Mouse (Mus musculus) effector memory CD4-positive, alpha-beta T cell, adult 7 months (primary cell): ENCODE measurements around the gene Cdk8. TPM values are rescaled to one million over a fixed set of nuclear protein-coding genes. Genes with fewer than 3 reads are reported as not detected.

Experiments
- polyA plus RNA-seq: library from polyadenylated mRNA; unstranded; fragments of 100-300 nt; shearing (Covaris generic); gene quantifications from one replicate; pipeline ENCODE4 v1.2.1, GENCODE M21; 2017

The Cdk8 gene
- polyA plus RNA-seq, result 14.2 TPM

DNA sequence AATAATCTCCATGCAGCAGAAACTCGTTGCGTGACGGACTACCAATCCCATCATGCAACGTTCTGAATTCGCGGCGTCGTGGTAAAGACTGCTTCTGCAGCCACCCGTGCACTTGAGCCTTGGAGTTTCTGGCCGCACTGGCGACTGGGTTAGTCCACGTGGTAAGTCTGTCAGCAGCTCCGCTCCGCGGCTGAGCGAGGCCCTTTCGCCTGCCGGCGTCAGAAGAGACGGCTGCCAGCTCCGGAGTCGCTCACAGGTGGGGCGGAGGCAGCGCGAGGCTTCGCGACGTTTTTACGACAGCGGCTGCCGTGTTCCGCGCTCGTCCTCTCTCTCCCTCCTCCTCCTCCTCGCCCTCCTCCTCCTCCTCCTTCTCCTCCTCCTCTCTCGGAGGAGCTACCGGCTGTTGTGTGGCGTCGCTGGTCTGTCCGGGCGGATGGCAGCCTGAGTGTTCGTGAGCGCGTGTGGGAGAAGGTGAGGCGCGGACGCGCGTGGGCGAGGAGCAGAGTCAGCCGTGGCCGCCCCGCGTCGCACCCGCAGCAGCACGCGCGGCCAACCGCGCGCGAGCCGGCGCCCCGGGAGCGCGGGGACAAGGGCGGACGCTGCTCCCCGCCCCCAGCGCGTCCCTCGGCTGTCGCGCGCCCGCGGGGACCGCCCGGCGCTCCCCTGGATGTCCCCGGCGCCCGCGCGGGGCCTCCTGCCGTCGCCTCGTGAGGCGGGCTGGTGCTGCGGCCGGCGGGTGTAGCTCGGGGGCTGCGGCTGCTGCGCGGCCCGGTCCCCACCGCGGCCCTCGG lies at the start of gene Cdk8:
Cdk8 (plus strand) TSS at position 367 of the 791 bp plus-strand sequence.

DNA sequence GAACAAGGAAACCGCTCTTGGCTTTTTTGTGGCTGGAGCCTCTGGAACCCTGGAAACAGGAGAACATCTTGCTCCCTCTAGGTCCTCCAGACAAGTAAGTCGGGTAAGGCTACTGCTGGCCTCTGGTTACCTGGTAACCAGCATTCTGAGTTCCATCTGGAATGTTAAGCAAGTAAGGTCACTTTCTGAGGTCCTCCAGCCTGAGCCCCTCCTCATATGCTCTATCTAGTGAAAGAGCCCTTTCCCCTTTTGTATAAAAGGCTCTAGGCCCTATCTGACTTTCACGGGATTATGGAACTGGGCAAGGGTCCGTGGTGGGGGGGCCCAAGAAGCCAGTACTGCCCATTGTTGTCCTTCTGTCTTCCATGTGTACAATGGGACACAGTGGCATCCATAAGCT lies 45.8 kb upstream of the Cdk8 start, which contains the start of gene 1700001J03Rik:
1700001J03Rik (minus strand) TSS at position 101 of the 400 bp plus-strand sequence.

DNA sequence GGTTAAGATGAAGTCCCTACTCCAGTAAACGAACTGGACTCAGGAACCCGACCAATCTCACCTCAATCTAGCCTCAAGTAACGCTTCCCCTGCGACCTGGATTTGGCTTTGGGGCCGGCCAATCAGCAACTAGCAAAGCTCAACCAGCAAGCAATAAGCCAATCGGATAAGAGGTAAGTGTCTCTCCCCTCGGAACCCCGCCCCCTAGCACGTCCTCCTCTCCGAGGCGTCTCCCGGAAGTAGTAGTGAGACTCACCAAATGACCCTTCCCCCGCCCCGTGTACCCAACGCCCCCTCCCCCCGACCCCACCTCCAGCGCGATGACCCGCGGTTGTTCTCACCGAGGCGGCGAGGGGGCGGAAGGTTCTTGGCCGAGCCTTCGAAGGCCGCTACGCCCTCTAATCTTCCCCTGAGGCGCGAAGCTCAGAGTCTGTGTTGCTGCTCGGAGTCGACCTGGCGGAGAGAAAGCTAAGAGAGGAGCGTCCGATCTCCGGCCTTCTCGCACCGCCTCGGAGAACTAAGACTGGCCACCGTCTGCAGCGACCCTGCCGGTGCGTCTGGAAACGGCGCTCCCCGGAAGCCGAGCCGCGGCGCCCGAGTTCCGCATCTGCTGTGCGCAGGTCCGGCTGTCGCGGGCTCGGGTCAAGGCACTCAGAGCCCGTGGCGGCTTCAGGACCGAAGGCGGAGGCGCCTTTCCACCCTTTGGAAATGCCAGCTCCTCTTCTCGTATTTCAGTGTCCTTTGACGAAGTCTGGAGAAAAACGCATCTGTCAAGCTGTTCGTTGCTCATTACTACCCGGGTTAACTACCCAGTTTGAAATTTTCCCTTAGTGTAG lies 9.9 kb upstream of the Cdk8 start, which contains the start of gene Rnf6:
Rnf6 (minus strand) TSS at position 677 of the 836 bp plus-strand sequence.

Other genes starting within 250 kb of the Cdk8 start
- gene Cyp3a25, start 221.6 kb upstream of the Cdk8 start, polyA plus RNA-seq, result not detected
- gene Cyp3a59, start 152.0 kb upstream of the Cdk8 start, polyA plus RNA-seq, result not detected
- gene Gm5565, start 70.7 kb upstream of the Cdk8 start, polyA plus RNA-seq, result not detected
- gene Gm6309, start 60.5 kb upstream of the Cdk8 start, polyA plus RNA-seq, result not detected
- gene 1700001J03Rik, start 45.9 kb upstream of the Cdk8 start, polyA plus RNA-seq, result not detected
- 76.1 TPM for gene Rnf6, start 9.7 kb upstream of the Cdk8 start, polyA plus RNA-seq
- 0.10 TPM for gene Wasf3, start 153.8 kb downstream of the Cdk8 start, polyA plus RNA-seq